Mouse (Mus musculus): ENCODE measurements around the gene Adgrl4. TPM values are rescaled to one million over a fixed set of nuclear protein-coding genes. Genes with fewer than 3 reads are reported as not detected.

Gene Adgrl4
- polyA plus RNA-seq, 1 experiment from 2014 or later = 15.5 TPM

- Histone ChIP-seq H3K27ac (replicated peaks; ENCODE audit: low read depth, low read length) (no peak overlapping the region), H3K4me2 (ENCODE audit: low read length) (no peak overlapping the region), H3K9ac (replicated peaks; ENCODE audit: low read length) (no peak overlapping the region), H3K27me3 (ENCODE audit: control insufficient read depth, insufficient read depth, low read length) (no peaks in the 10 kb centered on the region), H3K4me1 (ENCODE audit: control insufficient read depth, insufficient read depth, low read length) (no peaks in the 10 kb centered on the region), H3K36me3 (ENCODE audit: control insufficient read depth, insufficient read depth, low read length) (no peaks in the 10 kb centered on the region), H3K9me3 (ENCODE audit: control insufficient read depth, low read length) (no peaks in the 10 kb centered on the region), H3K4me3 (replicated peaks; ENCODE audit: low read depth, low read length) (no peak overlapping the region)
- ATAC-seq (ENCODE audit: low FRiP score, low TSS enrichment) (no peak), DNase-seq (peak; percentile 13)
Measured at GRCm38 (mm10) chr3:151591904-151592303, 154.2 kb downstream of the Adgrl4 start.
